Mouse (Mus musculus) cortical plate, adult 2 months (tissue): ENCODE measurements around the gene Arhgap9. TPM values are rescaled to one million over a fixed set of nuclear protein-coding genes. Genes with fewer than 3 reads are reported as not detected.
"Not testable (repeated sequence)": the region's sequence is repeated elsewhere in the genome, so short reads cannot be mapped to it uniquely, and the experiment has no call there.

Experiments
- H3K27ac ChIP-seq: fragments of 200-500 bp; 2 replicates; pipeline ENCODE4 v1.5.1; 2012; ENCODE audit warnings: low read length, control low read depth, inconsistent platforms; ENCODE audit not compliant: insufficient read depth
- H3K4me1 ChIP-seq: fragments of 200-500 bp; 2 replicates; pipeline ENCODE4 v1.6.1; 2011; ENCODE audit warnings: low read length; ENCODE audit not compliant: control insufficient read depth, insufficient read depth
- H3K4me3 ChIP-seq: fragments of 200-500 bp; 2 replicates; pipeline ENCODE4 v1.5.1; 2011; ENCODE audit warnings: mild to moderate bottlenecking, low read length, control low read depth; ENCODE audit not compliant: insufficient read depth
- CTCF ChIP-seq: fragments of 200-500 bp; IDR thresholded peaks from 2 replicates; pipeline ENCODE4 v1.5.1; 2011; ENCODE audit warnings: mild to moderate bottlenecking, control low read depth, low read length; ENCODE audit not compliant: insufficient read depth; ENCODE audit errors: extremely low read depth
- POLR2A ChIP-seq: fragments of 200-500 bp; IDR thresholded peaks from 2 replicates; pipeline ENCODE4 v1.6.1; 2011; ENCODE audit warnings: mild to moderate bottlenecking, low read length, control low read depth; ENCODE audit not compliant: insufficient read depth; ENCODE audit errors: extremely low read depth
- polyA plus RNA-seq: library from polyadenylated mRNA; depleted of rRNA; stranded (reverse); fragments of >200 nt; gene quantifications from 2 replicates; pipeline ENCODE4 v1.2.3, GENCODE M21; 2012

The Arhgap9 gene
- polyA plus RNA-seq, 1 experiment, result 1.4 TPM

GRCm38 (mm10) chr10:127291881-127292638 is 29.7 kb upstream of the Arhgap9 start:
- TF ChIP-seq POLR2A, result no peak
- no peak for TF ChIP-seq CTCF
- peak overlapping the region; percentile 65 for H3K4me3 ChIP-seq
- peaks cover 8% of the 10 kb centered on the region for H3K4me1 ChIP-seq
- no peak overlapping the region for H3K27ac ChIP-seq

- Histone ChIP-seq H3K4me1 (peaks cover 5% of the 10 kb centered on the region), H3K4me3 (no peak overlapping the region), H3K27ac (no peak overlapping the region)
- TF ChIP-seq CTCF (no peak), POLR2A (no peak)
These were observed 28.7 kb upstream of the Arhgap9 start for GRCm38 (mm10) chr10:127292987-127293538.

GRCm38 (mm10) chr10:127293590-127294113 is 28.1 kb upstream of the Arhgap9 start:
- TF ChIP-seq POLR2A (no peak), CTCF (no peak)
- H3K4me3 ChIP-seq, result no peak overlapping the region
- peaks cover 5% of the 10 kb centered on the region for H3K4me1 ChIP-seq
- no peak overlapping the region for H3K27ac ChIP-seq

GRCm38 (mm10) chr10:127294895-127295510 is 26.8 kb upstream of the Arhgap9 start:
- Histone ChIP-seq H3K4me3 (no peak overlapping the region), H3K27ac (no peak overlapping the region), H3K4me1 (peaks cover 3% of the 10 kb centered on the region; the same call in 1 of the 2 replicates)
- no peak for TF ChIP-seq CTCF
- no peak for TF ChIP-seq POLR2A

GRCm38 (mm10) chr10:127295986-127296794 is 25.6 kb upstream of the Arhgap9 start:
- peaks cover 3% of the 10 kb centered on the region; the same call in 1 of the 2 replicates for H3K4me1 ChIP-seq
- H3K4me3 ChIP-seq, result no peak overlapping the region
- TF ChIP-seq CTCF, result no peak
- H3K27ac ChIP-seq, result no peak overlapping the region

GRCm38 (mm10) chr10:127297015-127297871 is 24.5 kb upstream of the Arhgap9 start:
- Histone ChIP-seq H3K4me1 (peaks cover 3% of the 10 kb centered on the region; the same call in 1 of the 2 replicates), H3K27ac (no peak overlapping the region), H3K4me3 (no peak overlapping the region)
- TF ChIP-seq CTCF (no peak), POLR2A (no peak)

- Histone ChIP-seq H3K4me3 (no peak overlapping the region), H3K27ac (no peak overlapping the region), H3K4me1 (no peaks in the 10 kb centered on the region)
- TF ChIP-seq CTCF, result no peak
- no peak for TF ChIP-seq POLR2A
These were observed 21.4 kb upstream of the Arhgap9 start for GRCm38 (mm10) chr10:127300361-127300760.

GRCm38 (mm10) chr10:127303136-127303535 is 18.6 kb upstream of the Arhgap9 start:
- no peaks in the 10 kb centered on the region for H3K4me1 ChIP-seq
- TF ChIP-seq POLR2A, result no peak
- TF ChIP-seq CTCF, result no peak
- H3K27ac ChIP-seq, result no peak overlapping the region
- H3K4me3 ChIP-seq, result no peak overlapping the region

GRCm38 (mm10) chr10:127309167-127309566 is 12.6 kb upstream of the Arhgap9 start:
- H3K4me1 ChIP-seq, H3K27ac ChIP-seq, H3K4me3 ChIP-seq: not testable (repeated sequence)
